Mouse (Mus musculus): Measurements from ENCODE around the gene Scfd2. TPM values are rescaled to one million over a fixed set of nuclear protein-coding genes. Genes with fewer than 3 reads are reported as not detected.

Scfd2 gene
- polyA plus RNA-seq, 1 experiment from 2014 or later: 18.4 TPM

DNA sequence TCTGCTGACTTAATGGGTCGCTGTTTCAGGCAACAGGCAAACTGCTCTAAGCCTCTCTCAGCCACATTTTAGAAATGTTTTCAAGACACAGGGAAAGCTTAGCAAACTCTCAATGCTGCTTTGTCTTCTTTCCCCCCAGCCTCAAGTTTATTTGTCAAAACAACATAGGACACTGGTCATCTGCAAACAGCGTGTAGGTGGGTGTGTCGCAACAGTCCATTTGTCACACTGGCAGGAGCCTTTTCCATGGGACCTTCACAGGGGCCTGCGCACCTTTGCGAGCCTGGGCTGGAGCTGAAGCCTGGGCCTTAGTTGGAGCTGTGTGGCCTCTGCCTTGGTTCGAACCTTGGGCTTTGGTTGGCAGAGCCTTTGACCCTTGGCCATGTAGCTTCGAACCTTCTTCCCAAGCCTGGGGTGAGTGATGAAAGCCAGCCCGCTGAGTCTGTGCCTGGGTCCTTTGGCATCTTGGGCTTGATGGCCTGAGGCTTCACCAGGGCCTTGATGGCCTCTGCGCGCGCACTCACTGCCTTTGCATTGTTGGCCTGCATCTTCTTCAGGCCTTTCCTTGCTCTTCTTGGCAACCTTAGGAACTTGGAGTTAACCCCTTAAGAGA, 215.1 kb downstream of the Scfd2 start:
- Histone ChIP-seq H3K27ac (replicated peaks; ENCODE audit: low read depth, low read length) (no peak overlapping the region), H3K27me3 (ENCODE audit: control insufficient read depth, insufficient read depth, low read length) (no peaks in the 10 kb centered on the region; the same call in 1 of the 2 replicates), H3K9ac (replicated peaks; ENCODE audit: low read length) (no peak overlapping the region), H3K36me3 (ENCODE audit: control insufficient read depth, insufficient read depth, low read length) (no peaks in the 10 kb centered on the region), H3K4me1 (ENCODE audit: control insufficient read depth, insufficient read depth, low read length) (no peaks in the 10 kb centered on the region), H3K9me3 (ENCODE audit: control insufficient read depth, low read length) (no peaks in the 10 kb centered on the region), H3K4me3 (replicated peaks; ENCODE audit: low read depth, low read length) (no peak overlapping the region), H3K4me2 (ENCODE audit: low read length) (no peak overlapping the region)
- ATAC-seq (ENCODE audit: low FRiP score, low TSS enrichment) (no peak), DNase-seq (no peak)
- 94% methylated on average over 11 of the region's 11 CpGs for WGBS

DNA sequence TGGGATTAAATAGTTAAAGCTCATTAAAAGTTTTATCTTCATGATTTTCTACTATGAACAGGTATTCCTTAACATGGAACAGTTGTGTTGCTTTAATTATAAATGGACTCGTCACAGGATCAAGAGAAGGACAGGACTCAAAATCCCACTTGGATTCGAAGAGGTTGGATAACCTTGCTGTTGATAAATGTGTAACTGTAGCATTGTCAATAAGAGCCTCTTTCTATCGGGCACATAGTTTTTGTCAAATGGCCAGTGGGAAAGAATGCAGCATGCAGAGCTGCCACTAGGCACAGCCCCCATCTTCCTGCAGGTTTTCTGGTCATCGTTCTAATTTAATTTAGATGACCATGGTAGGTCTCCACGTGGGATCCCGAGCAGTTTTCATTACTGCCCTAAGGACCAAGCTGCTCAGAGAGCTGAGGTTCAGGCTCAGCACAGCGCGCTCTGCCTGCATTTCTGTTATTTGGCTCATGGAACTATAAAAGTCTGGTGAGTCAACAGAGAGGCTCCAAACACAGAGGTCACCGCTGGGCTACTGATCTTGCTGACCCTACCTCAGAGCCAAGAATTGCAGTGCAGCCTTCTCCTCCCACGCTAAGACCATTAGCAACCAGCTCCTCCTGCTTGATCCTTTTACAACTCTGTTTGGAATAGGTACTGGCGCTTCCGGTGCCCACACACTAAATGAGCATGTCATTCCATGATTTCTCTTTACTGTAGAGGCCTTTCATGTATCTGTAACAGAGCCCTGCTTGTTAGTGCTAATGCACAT, 215.9 kb downstream of the Scfd2 start:
- no peak overlapping the region for H3K4me2 ChIP-seq (ENCODE audit: low read length)
- H3K27ac ChIP-seq (replicated peaks; ENCODE audit: low read depth, low read length): no peak overlapping the region
- no peak overlapping the region for H3K9ac ChIP-seq (replicated peaks; ENCODE audit: low read length)
- H3K27me3 ChIP-seq (ENCODE audit: control insufficient read depth, insufficient read depth, low read length): no peaks in the 10 kb centered on the region; the same call in 1 of the 2 replicates
- DNase-seq (no peak), ATAC-seq (ENCODE audit: low FRiP score, low TSS enrichment) (no peak)
- H3K4me1 ChIP-seq (ENCODE audit: control insufficient read depth, insufficient read depth, low read length): no peaks in the 10 kb centered on the region
- H3K9me3 ChIP-seq (ENCODE audit: control insufficient read depth, low read length): no peaks in the 10 kb centered on the region
- no peak overlapping the region for H3K4me3 ChIP-seq (replicated peaks; ENCODE audit: low read depth, low read length)
- WGBS: 77% methylated on average over 12 of the region's 12 CpGs
- H3K36me3 ChIP-seq (ENCODE audit: control insufficient read depth, insufficient read depth, low read length): no peaks in the 10 kb centered on the region

DNA sequence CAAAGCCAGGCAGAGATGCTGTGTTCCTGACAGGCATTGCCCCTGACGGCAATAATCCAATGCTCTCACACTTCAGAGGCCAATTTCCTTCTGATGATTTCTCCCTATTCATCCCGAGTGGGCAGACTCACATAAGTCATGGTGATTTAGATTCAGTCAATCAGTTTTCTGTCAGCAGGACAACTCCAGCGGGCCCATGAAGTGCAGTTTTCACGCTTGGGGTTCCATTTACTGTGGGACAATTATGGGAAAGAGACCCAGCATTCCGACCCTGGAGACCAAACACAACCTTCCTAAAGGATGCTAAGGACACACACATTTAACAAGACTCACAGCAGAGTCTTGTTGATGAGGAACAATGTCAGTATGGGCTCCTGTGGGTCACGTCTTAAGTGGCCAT, 217.1 kb downstream of the Scfd2 start:
- no peak for DNase-seq
- WGBS: 31% methylated on average over 6 of the region's 6 CpGs
- no peak overlapping the region for H3K4me3 ChIP-seq (replicated peaks; ENCODE audit: low read depth, low read length)

DNA sequence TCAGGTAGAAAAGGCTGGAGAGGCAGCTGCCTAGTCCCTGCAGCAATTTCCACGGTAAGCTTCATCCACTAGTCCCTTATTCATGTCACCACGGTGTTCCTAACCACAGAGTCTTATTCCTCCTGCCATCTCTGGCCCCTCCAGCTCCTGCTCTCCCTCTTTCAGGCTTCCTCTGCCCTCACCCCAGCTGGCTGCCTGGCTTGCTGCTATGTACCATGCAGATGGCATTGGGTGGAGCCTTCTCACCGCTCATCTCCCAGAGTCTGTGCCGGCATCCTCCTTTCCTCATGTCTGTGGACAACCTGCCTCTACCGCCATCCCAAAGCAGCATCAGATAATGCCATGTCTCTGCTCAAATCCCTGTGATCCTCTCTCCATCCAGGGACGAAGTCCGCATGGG, 218.0 kb downstream of the Scfd2 start:
- WGBS: 86% methylated on average over 7 of the region's 7 CpGs
- Histone ChIP-seq H3K27me3 (ENCODE audit: control insufficient read depth, insufficient read depth, low read length) (no peaks in the 10 kb centered on the region; the same call in 1 of the 2 replicates), H3K4me1 (ENCODE audit: control insufficient read depth, insufficient read depth, low read length) (no peaks in the 10 kb centered on the region)

More for the DNA sequence above, 217.1 kb downstream of the Scfd2 start:
- Histone ChIP-seq H3K4me2 (ENCODE audit: low read length) (no peak overlapping the region), H3K27ac (replicated peaks; ENCODE audit: low read depth, low read length) (no peak overlapping the region), H3K27me3 (ENCODE audit: control insufficient read depth, insufficient read depth, low read length) (no peaks in the 10 kb centered on the region; the same call in 1 of the 2 replicates), H3K4me1 (ENCODE audit: control insufficient read depth, insufficient read depth, low read length) (no peaks in the 10 kb centered on the region), H3K36me3 (ENCODE audit: control insufficient read depth, insufficient read depth, low read length) (no peaks in the 10 kb centered on the region), H3K9me3 (ENCODE audit: control insufficient read depth, low read length) (no peaks in the 10 kb centered on the region), H3K9ac (replicated peaks; ENCODE audit: low read length) (no peak overlapping the region)
- no peak for ATAC-seq (ENCODE audit: low FRiP score, low TSS enrichment)

DNA sequence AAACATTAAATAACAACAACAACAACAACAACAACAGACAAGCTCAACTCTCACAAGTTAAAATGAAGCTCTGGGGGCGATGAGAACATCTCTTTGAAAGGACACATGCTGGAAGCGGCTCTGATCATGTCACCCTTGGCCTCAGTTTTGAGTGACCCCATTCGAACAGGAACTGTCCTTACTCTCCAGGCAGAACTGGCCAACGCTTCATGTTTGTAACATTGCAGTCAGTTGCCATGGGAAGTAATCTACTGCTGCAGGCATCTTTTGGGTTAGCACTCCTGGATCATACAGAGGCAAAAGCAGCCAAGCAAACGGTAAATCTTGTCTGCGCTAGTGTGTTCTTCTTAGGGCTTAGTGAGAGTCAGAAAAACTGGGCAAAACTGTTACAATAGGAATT, 219.7 kb downstream of the Scfd2 start:
- ATAC-seq (ENCODE audit: low FRiP score, low TSS enrichment) (no peak), DNase-seq (peak; percentile 34)
- 18% methylated on average over 6 of the region's 6 CpGs for WGBS
- H3K4me1 ChIP-seq (ENCODE audit: control insufficient read depth, insufficient read depth, low read length): no peaks in the 10 kb centered on the region
- no peak overlapping the region for H3K4me3 ChIP-seq (replicated peaks; ENCODE audit: low read depth, low read length)
- H3K27me3 ChIP-seq (ENCODE audit: control insufficient read depth, insufficient read depth, low read length): no peaks in the 10 kb centered on the region; the same call in 1 of the 2 replicates
- H3K9me3 ChIP-seq (ENCODE audit: control insufficient read depth, low read length): no peaks in the 10 kb centered on the region
- no peak overlapping the region for H3K4me2 ChIP-seq (ENCODE audit: low read length)
- no peaks in the 10 kb centered on the region for H3K36me3 ChIP-seq (ENCODE audit: control insufficient read depth, insufficient read depth, low read length)
- H3K27ac ChIP-seq (replicated peaks; ENCODE audit: low read depth, low read length): no peak overlapping the region
- no peak overlapping the region for H3K9ac ChIP-seq (replicated peaks; ENCODE audit: low read length)

More for the DNA sequence above, 218.0 kb downstream of the Scfd2 start:
- H3K4me3 ChIP-seq (replicated peaks; ENCODE audit: low read depth, low read length): no peak overlapping the region
- no peak overlapping the region for H3K4me2 ChIP-seq (ENCODE audit: low read length)
- no peak overlapping the region for H3K9ac ChIP-seq (replicated peaks; ENCODE audit: low read length)
- no peaks in the 10 kb centered on the region for H3K9me3 ChIP-seq (ENCODE audit: control insufficient read depth, low read length)
- ATAC-seq (ENCODE audit: low FRiP score, low TSS enrichment): no peak
- no peak for DNase-seq
- no peak overlapping the region for H3K27ac ChIP-seq (replicated peaks; ENCODE audit: low read depth, low read length)
- H3K36me3 ChIP-seq (ENCODE audit: control insufficient read depth, insufficient read depth, low read length): no peaks in the 10 kb centered on the region

DNA sequence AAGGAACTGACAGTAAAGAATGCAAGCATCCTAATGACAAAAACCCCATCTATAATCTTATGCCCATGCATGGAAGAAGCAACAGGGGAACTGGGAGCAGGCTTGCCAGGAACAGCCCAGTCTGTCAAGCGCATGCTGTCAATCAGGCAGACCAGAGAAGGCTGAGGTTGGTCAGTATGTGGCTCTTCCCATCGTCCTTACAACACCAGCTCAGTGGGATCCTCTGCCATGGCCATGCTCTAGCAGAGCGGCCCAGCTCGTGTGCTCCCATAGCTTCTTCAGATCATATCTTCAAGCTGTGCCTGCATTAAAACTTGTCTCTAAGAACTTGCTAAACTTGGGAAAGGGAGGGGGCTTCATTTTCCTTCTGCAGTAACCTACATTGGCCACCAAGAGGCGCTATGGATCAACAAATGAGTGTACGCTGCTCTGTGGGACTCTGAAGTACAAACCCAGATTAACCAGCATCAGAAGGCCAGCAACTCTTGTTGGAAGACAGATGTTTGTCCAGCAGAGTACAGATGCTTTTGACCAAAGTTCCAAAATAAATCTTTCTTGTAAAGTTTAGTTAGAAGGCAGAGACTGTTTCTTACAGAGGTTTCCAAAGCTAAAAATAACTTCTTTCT, 220.2 kb downstream of the Scfd2 start:
- Histone ChIP-seq H3K4me2 (ENCODE audit: low read length) (no peak overlapping the region), H3K27me3 (ENCODE audit: control insufficient read depth, insufficient read depth, low read length) (no peaks in the 10 kb centered on the region; the same call in 1 of the 2 replicates), H3K27ac (replicated peaks; ENCODE audit: low read depth, low read length) (no peak overlapping the region), H3K4me3 (replicated peaks; ENCODE audit: low read depth, low read length) (no peak overlapping the region), H3K9me3 (ENCODE audit: control insufficient read depth, low read length) (no peaks in the 10 kb centered on the region), H3K9ac (replicated peaks; ENCODE audit: low read length) (no peak overlapping the region), H3K36me3 (ENCODE audit: control insufficient read depth, insufficient read depth, low read length) (no peaks in the 10 kb centered on the region), H3K4me1 (ENCODE audit: control insufficient read depth, insufficient read depth, low read length) (no peaks in the 10 kb centered on the region)
- ATAC-seq (ENCODE audit: low FRiP score, low TSS enrichment): no peak
- peak; percentile 85 for DNase-seq
- 31% methylated on average over 6 of the region's 6 CpGs for WGBS

DNA sequence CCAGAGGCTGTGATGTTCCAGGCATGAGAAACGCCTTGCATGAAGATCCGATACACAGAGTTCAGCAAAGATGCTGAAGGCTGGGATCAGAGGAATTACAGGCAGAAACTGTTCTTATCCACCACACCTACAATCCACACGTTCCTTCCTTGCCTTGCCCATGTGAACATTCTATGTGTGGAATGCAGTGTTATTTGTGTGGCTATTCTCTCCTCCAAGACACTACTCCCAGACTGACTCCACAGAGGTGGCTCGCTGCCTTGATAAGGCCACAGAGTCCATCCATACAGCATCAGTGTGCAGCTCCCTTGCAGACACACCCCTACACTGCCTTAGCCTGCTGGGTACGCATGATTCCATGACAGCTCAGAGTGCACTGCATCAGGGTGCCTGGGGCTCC, 221.5 kb downstream of the Scfd2 start:
- Histone ChIP-seq H3K4me1 (ENCODE audit: control insufficient read depth, insufficient read depth, low read length) (no peaks in the 10 kb centered on the region), H3K9me3 (ENCODE audit: control insufficient read depth, low read length) (no peaks in the 10 kb centered on the region), H3K4me2 (ENCODE audit: low read length) (no peak overlapping the region), H3K27ac (replicated peaks; ENCODE audit: low read depth, low read length) (no peak overlapping the region), H3K36me3 (ENCODE audit: control insufficient read depth, insufficient read depth, low read length) (no peaks in the 10 kb centered on the region), H3K9ac (replicated peaks; ENCODE audit: low read length) (no peak overlapping the region), H3K4me3 (replicated peaks; ENCODE audit: low read depth, low read length) (no peak overlapping the region), H3K27me3 (ENCODE audit: control insufficient read depth, insufficient read depth, low read length) (no peaks in the 10 kb centered on the region; the same call in 1 of the 2 replicates)
- DNase-seq (no peak), ATAC-seq (ENCODE audit: low FRiP score, low TSS enrichment) (no peak)
- WGBS: 85% methylated on average over 5 of the region's 5 CpGs

DNA sequence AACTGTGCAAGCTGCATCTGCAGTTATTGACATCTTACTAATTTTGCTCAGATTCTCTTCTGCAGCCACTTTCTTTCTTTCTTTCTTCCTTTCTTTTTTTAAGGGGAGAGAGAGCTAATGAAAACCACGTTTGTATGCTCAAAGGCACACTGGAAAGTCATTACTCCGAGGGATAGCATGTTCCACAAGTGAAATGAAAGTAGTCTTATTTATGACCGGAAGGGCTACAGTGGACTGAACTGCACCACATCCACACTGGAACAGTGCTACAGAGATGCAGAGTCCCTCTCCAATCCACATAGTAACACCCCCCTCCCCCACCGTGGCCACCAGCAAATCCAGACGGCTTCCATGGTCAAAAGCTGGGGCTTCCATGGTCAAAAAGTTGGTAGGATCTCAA, 224.3 kb downstream of the Scfd2 start:
- WGBS: 87% methylated on average over 5 of the region's 5 CpGs
- no peak for ATAC-seq (ENCODE audit: low FRiP score, low TSS enrichment)
- H3K9ac ChIP-seq (replicated peaks; ENCODE audit: low read length): no peak overlapping the region
- no peak overlapping the region for H3K4me3 ChIP-seq (replicated peaks; ENCODE audit: low read depth, low read length)
- H3K36me3 ChIP-seq (ENCODE audit: control insufficient read depth, insufficient read depth, low read length): no peaks in the 10 kb centered on the region
- DNase-seq: no peak
- no peaks in the 10 kb centered on the region for H3K4me1 ChIP-seq (ENCODE audit: control insufficient read depth, insufficient read depth, low read length)
- no peaks in the 10 kb centered on the region; the same call in 1 of the 2 replicates for H3K27me3 ChIP-seq (ENCODE audit: control insufficient read depth, insufficient read depth, low read length)
- H3K27ac ChIP-seq (replicated peaks; ENCODE audit: low read depth, low read length): no peak overlapping the region
- H3K9me3 ChIP-seq (ENCODE audit: control insufficient read depth, low read length): no peaks in the 10 kb centered on the region
- H3K4me2 ChIP-seq (ENCODE audit: low read length): no peak overlapping the region
